Mouse (Mus musculus) retina, postnatal 7 days (tissue): Measurements from ENCODE around the gene Map3k11.

Experiments used
- DNase-seq: peaks from one replicate; pipeline ENCODE4 v3.0.0-alpha.2; 2012; ENCODE audit warnings: low read depth, low spot score

Gene Map3k11

GRCm38 (mm10) chr19:5688200-5689087, at the start of gene Map3k11, which contains the start of gene Pcnx3:
Gene Map3k11 (plus strand): TSS chr19:5688742.
Gene Pcnx3 (minus strand): TSS chr19:5688908.
- DNase-seq, result peak; percentile 95

- DNase-seq, result no peak
Observed at GRCm38 (mm10) chr19:5640339-5640738, 48.2 kb upstream of the Map3k11 start.

- no peak for DNase-seq
Observed at GRCm38 (mm10) chr19:5641021-5641420, 47.5 kb upstream of the Map3k11 start.

- DNase-seq, result no peak
Observed at GRCm38 (mm10) chr19:5641641-5642040, 46.9 kb upstream of the Map3k11 start.

- DNase-seq, result no peak
Observed at GRCm38 (mm10) chr19:5645280-5645679, 43.3 kb upstream of the Map3k11 start.

GRCm38 (mm10) chr19:5646731-5647330, 41.7 kb upstream of the Map3k11 start:
- DNase-seq, result no peak

- no peak for DNase-seq
Observed at GRCm38 (mm10) chr19:5647791-5648190, 40.8 kb upstream of the Map3k11 start.

GRCm38 (mm10) chr19:5648401-5649297, 39.9 kb upstream of the Map3k11 start:
- no peak for DNase-seq

- DNase-seq, result no peak
Observed at GRCm38 (mm10) chr19:5649298-5649741, 39.2 kb upstream of the Map3k11 start.

- no peak for DNase-seq
Observed at GRCm38 (mm10) chr19:5651502-5652274, 36.9 kb upstream of the Map3k11 start.

- no peak for DNase-seq
Observed at GRCm38 (mm10) chr19:5652570-5652969, 36.0 kb upstream of the Map3k11 start.

GRCm38 (mm10) chr19:5653969-5654719, 34.4 kb upstream of the Map3k11 start:
- no peak for DNase-seq

- no peak for DNase-seq
Observed at GRCm38 (mm10) chr19:5654720-5655298, 33.7 kb upstream of the Map3k11 start.

GRCm38 (mm10) chr19:5660942-5661751, 27.4 kb upstream of the Map3k11 start:
- no peak for DNase-seq

- DNase-seq, result no peak
Observed at GRCm38 (mm10) chr19:5662310-5662709, 26.2 kb upstream of the Map3k11 start.

GRCm38 (mm10) chr19:5662981-5663913, 25.3 kb upstream of the Map3k11 start, which contains the start of gene Sipa1:
Gene Sipa1 (minus strand): TSS chr19:5663707.
- DNase-seq, result peak; percentile 50

- DNase-seq, result no peak
Observed at GRCm38 (mm10) chr19:5664669-5665257, 23.8 kb upstream of the Map3k11 start.
